Mouse (Mus musculus) bone marrow macrophage, adult 2 months (primary cell): Measurements from ENCODE around the gene Idnk. TPM values are rescaled to one million over a fixed set of nuclear protein-coding genes. Genes with fewer than 3 reads are reported as not detected.

Experiments
- H3K27ac ChIP-seq: 2 replicates; pipeline ENCODE4 v1.5.1; 2012; ENCODE audit warnings: low read depth, low read length; ENCODE audit not compliant: insufficient read depth
- H3K4me1 ChIP-seq: 2 replicates; pipeline ENCODE4 v1.6.1; 2012; ENCODE audit warnings: low read length; ENCODE audit not compliant: control insufficient read depth, insufficient read depth
- H3K4me3 ChIP-seq: 2 replicates; pipeline ENCODE4 v1.5.1; 2012; ENCODE audit warnings: mild to moderate bottlenecking, low read length, moderate library complexity; ENCODE audit not compliant: insufficient read depth
- CTCF ChIP-seq: IDR thresholded peaks from 2 replicates; pipeline ENCODE4 v1.5.1; 2012; ENCODE audit warnings: low read depth, mild to moderate bottlenecking, low read length, moderate library complexity
- POLR2A ChIP-seq: IDR thresholded peaks from 2 replicates; pipeline ENCODE4 v1.6.1; 2012; ENCODE audit warnings: mild to moderate bottlenecking, low read depth, low read length, borderline replicate concordance
- polyA plus RNA-seq: library from polyadenylated mRNA; stranded (reverse); fragments of >200 nt; gene quantifications from 2 replicates; pipeline ENCODE4 v1.2.4, GENCODE M21; 2012; ENCODE audit not compliant: missing spikeins, insufficient read depth, insufficient read length

Gene Idnk
- polyA plus RNA-seq, 1 experiment = 49.4 TPM

- Histone ChIP-seq H3K4me3 (no peak overlapping the region), H3K4me1 (no peaks in the 10 kb centered on the region), H3K27ac (no peak overlapping the region)
- no peak for TF ChIP-seq POLR2A
- no peak for TF ChIP-seq CTCF
Measured at GRCm38 (mm10) chr13:58193221-58193620, 35.8 kb downstream of the Idnk start.

DNA sequence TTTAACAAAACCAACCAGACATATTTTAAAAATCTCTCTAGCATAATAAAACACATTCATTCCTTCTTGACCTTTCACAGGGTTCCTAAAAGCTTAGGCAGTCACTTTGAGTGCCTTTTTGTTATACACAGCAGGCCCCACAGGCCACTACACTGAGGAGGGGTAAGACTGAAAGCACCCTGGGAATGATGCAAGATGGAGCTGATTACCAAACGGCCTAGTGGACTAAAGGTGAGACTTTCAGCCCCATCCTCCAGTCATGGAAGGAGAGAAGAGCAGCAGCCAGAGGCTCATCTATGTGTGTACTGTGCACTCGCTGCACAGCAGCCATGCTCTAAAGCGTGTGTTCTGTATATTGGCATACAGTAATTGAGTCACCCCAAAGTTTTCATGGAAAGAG lies 37.5 kb downstream of the Idnk start:
- no peak overlapping the region for H3K4me3 ChIP-seq
- no peak overlapping the region for H3K27ac ChIP-seq
- TF ChIP-seq POLR2A = no peak
- no peak for TF ChIP-seq CTCF
- no peaks in the 10 kb centered on the region for H3K4me1 ChIP-seq

GRCm38 (mm10) chr13:58197211-58197610 lies 39.8 kb downstream of the Idnk start:
- peaks cover 7% of the 10 kb centered on the region for H3K4me1 ChIP-seq
- no peak overlapping the region for H3K27ac ChIP-seq
- no peak for TF ChIP-seq POLR2A
- TF ChIP-seq CTCF = no peak
- H3K4me3 ChIP-seq = no peak overlapping the region

DNA sequence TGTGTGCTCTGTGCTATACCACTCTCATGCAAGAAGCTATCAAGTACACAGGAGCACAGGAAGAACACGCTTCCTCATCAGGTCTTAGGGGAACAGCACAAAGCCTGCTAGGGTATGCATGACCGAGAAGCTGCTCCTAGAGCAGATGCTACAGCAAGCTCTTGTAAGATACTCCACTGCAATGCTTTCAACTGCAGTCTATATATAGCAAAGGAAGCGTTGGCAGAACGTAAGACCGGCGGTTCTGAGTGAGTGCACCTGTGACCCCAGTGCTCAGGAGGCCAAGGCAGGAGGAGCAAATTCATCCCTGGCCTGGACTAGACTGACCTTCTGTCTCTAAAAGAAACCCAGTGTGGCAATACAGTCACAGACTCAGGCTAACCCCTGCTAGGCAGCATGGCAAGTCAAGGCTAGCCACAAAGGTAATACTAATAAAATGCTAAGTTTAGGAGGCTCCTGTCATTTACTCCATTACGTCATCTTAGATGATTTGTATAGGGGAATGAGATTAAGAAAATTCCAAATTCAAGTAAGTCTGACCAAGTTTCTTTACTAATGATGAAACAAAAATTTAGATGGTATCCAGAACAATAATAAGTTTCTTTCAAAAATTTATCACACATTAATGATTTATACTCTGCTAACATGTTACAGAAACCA lies 40.7 kb downstream of the Idnk start:
- TF ChIP-seq CTCF (no peak), POLR2A (no peak)
- Histone ChIP-seq H3K4me3 (no peak overlapping the region), H3K27ac (no peak overlapping the region), H3K4me1 (peaks cover 7% of the 10 kb centered on the region)

GRCm38 (mm10) chr13:58201343-58201742 lies 43.9 kb downstream of the Idnk start:
- no peak for TF ChIP-seq CTCF
- TF ChIP-seq POLR2A = no peak
- Histone ChIP-seq H3K27ac (no peak overlapping the region), H3K4me3 (no peak overlapping the region), H3K4me1 (peaks cover 14% of the 10 kb centered on the region)

DNA sequence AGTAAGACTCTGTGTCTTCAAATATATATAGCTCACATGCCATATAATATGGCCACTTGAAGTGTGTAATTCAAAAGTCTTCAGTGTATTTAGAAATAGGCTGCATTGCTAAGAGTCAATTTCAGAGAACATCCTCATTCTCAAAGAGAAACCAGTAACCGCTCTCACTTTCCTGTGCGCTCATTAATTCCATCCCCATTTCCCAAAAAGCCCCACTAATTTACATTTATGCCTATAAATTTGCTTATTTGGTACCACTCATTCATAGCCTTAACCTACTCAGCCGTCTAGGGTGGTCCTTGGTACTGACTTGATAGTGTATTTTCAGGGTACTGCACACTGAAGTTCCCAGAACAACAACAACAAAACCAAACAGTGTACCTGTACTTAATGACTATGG lies 44.5 kb downstream of the Idnk start:
- Histone ChIP-seq H3K4me1 (peaks cover 19% of the 10 kb centered on the region), H3K4me3 (no peak overlapping the region), H3K27ac (no peak overlapping the region)
- TF ChIP-seq POLR2A (no peak), CTCF (no peak)

- TF ChIP-seq POLR2A (no peak), CTCF (no peak)
Measured at GRCm38 (mm10) chr13:58202903-58203302, 45.5 kb downstream of the Idnk start.

GRCm38 (mm10) chr13:58204202-58204601 lies 46.8 kb downstream of the Idnk start:
- no peak overlapping the region for H3K27ac ChIP-seq
- H3K4me1 ChIP-seq = peaks cover 21% of the 10 kb centered on the region
- TF ChIP-seq POLR2A (no peak), CTCF (no peak)
- no peak overlapping the region for H3K4me3 ChIP-seq

More at GRCm38 (mm10) chr13:58202903-58203302, 45.5 kb downstream of the Idnk start:
- Histone ChIP-seq H3K4me1 (peaks cover 21% of the 10 kb centered on the region), H3K4me3 (no peak overlapping the region), H3K27ac (no peak overlapping the region)

DNA sequence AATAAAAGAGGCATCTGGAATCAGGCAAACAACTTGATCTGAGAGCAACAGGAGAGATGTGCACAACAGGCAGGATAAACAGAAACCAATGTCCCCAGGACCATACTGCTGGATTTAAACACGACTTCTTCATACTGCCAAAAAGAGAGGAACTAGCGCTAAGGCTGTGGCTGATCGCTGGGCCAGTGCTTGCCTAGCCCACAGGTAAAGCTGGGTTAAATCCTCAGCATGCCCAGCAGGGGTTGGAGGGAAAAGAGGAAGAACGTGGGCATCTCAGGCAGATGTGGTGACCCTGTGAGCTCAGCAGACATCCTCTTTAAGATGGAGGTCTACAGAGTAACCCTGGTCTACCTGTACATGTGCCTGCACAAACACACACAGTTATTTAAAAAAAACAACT lies 47.5 kb downstream of the Idnk start:
- TF ChIP-seq CTCF (no peak), POLR2A (no peak)
- Histone ChIP-seq H3K4me3 (no peak overlapping the region), H3K27ac (no peak overlapping the region), H3K4me1 (peaks cover 21% of the 10 kb centered on the region)

GRCm38 (mm10) chr13:58206084-58206483 lies 48.6 kb downstream of the Idnk start:
- Histone ChIP-seq H3K4me1 (peaks cover 21% of the 10 kb centered on the region), H3K27ac (no peak overlapping the region), H3K4me3 (no peak overlapping the region)
- TF ChIP-seq POLR2A = no peak
- no peak for TF ChIP-seq CTCF
